Mouse (Mus musculus): Measurements from ENCODE around the gene Hivep1. TPM values are rescaled to one million over a fixed set of nuclear protein-coding genes. Genes with fewer than 3 reads are reported as not detected.

Hivep1 gene
- polyA plus RNA-seq, 1 experiment from 2014 or later, result 18.5 TPM

Other genes with a start within 250 kb of the Hivep1 start
- not detected in 2 replicates for gene Adtrp, start 204.3 kb upstream of the Hivep1 start, polyA plus RNA-seq (2016; fragmentation: Nextera tagmentation; extraction: Ambion mirVana)
- 2.0 and 2.6 TPM in 2 replicates for gene Edn1, start 249.5 kb downstream of the Hivep1 start, polyA plus RNA-seq (2016; fragmentation: Nextera tagmentation; extraction: Ambion mirVana)

All from midbrain, embryonic 12.5 days (tissue).